Mouse (Mus musculus): ENCODE results near the gene Tnrc6b. TPM values are rescaled to one million over a fixed set of nuclear protein-coding genes. Genes with fewer than 3 reads are reported as not detected.
A peak's percentile ranks its signal among the peaks of the same experiment; 100 is the strongest.

Tnrc6b gene
- total RNA-seq, 2 experiments from 2014 or later: 20.0 to 48.8 TPM

DNA sequence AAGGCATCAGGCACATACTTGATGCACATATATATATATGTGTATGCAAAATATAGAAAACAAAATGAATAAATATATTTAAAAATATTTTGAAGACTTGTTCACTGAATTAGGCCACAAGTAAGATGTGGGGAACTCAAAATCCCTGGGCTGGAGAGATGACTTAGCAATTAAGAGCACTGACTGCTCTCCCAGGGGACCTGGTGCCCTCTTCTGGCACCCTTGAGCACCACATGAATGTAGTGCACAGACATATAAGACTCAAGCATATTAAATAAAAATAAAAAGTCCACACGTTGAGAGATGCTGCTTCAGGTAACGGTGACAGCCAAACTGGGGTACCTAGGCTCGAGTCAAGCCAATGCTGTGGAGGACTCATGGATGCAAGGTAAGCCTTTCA lies 234.7 kb downstream of the Tnrc6b start:
- peak; percentile 45; the same call in 1 of the 2 replicates for ATAC-seq (replicated peaks; ENCODE audit: poor library complexity, severe bottlenecking)

DNA sequence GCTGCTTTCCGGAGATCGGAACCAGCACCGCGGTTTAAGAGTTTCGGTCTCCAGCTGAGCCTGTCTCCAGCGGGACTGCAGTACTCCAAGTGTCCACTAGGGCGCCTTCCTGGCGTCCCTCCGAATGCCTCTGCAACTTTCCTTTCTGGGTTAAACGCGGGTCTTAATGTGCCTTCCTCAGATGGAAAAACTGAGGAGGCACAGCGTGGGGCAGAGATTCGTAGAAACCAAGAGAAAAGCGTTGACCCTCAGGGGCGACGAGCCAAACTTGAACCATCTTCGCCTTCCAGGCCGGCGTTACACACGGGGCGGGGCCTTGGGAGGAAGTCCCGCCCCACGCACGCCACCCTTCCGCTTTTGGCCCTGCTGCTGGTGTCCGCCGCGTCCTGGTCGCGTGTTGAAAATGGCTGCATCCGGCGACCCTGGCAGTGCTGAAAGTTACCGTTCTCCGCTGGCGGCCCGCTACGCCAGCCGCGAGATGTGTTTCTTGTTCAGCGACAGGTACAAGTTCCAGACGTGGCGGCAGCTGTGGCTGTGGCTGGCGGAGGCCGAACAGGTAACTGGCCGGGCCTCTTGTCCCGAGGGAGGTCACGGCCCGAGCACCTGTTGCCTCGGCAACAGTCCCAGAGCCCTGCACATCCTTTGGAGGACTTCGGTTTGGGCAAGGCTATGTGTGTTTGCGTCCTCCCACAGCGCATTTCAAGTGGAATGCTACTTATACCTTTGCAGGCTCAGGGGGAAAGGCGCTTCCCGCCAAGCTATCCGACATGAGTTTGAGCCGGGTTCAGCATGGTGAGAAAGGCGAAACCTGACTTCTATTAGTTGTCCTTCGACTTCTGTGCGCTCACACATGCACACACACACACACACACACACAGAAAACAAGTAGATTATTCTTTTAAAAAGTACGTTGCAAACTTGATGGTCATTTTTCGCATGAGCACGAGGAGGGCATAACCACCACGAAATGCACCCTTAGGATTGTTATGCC lies 237.3 kb downstream of the Tnrc6b start, which contains the start of gene Adsl:
Gene Adsl (plus strand): TSS at position 346 of the 991 bp plus-strand sequence.
- ATAC-seq (replicated peaks; ENCODE audit: poor library complexity, severe bottlenecking): peak; percentile 96

DNA sequence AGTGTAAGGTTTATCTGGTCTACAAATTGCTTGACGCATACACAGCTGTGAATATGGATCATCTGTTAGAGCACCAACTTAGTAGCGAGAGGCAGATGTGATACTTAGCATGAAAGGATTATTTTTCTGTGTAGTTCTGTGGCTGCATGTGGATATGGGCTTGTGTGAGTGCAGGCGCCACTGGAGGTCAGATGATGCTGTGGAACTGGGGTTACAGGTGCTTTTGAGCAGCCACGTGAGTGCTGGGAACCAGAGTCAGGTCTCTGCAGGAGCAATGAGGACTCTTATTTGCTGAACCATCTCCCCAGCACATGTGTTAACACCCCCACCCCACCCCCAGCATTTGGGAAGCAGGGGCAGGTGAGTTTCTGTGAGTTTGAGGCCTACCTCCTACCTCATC lies 238.3 kb downstream of the Tnrc6b start:
- ATAC-seq (replicated peaks; ENCODE audit: poor library complexity, severe bottlenecking): no peak

DNA sequence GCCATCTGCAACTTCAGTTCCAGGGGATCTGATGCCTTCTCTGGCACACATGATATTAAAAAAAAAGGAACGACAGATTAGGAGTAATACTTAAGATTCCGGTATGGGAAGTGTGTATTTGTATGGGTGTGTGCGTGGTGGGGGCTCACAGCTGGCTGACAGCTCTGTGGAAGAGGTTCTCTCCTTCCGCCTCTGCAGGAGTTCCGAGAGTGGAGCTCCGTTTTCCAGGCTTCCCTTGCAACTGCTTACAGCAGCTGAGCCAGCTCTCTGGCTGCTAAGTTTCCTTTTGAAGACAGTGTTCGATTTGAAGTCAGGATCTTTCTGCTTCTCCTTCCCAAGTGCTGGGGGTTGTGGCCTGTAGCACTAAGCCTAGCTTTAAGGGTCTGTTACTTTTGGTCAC lies 238.9 kb downstream of the Tnrc6b start:
- no peak for ATAC-seq (replicated peaks; ENCODE audit: poor library complexity, severe bottlenecking)

DNA sequence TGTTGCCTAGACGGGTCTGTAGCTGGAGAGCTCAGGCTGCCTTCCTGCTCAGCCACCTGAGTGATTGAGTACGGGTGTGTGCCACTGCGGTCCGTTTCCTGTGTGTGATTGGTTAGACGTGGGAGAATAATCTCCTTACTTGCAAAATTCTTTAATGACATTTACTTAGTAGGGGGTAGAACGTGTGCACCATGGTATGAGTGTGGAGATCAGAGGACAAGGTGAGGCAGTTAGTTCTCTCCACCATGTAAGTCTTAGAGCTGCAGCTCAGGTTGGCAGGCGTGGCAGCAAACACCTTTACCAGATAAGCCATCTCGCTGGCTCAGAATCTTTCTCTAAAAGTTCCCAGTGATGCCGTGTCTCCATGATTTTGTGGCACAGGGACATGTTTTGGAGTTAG lies 242.9 kb downstream of the Tnrc6b start:
- ATAC-seq (replicated peaks; ENCODE audit: poor library complexity, severe bottlenecking): no peak

DNA sequence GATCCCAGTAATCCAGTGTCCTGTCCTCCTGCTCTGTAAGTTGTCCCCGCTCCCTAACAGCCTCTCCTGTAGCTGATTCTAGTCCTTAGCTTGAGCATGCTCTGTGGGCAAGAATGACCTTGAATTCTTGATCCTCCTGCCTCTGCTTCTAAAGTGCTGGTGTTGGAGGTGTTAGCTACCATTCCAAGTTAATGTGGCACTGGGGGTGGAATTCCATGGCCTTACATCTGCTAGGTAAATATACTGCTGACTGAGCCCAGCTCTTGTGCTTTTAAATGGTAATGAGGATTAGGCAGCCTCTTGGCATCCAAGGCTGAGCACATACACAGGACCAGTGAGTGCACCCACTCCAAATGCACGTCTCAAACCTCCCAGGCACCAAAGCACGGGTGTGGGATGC lies 243.7 kb downstream of the Tnrc6b start:
- no peak for ATAC-seq (replicated peaks; ENCODE audit: poor library complexity, severe bottlenecking)

GRCm38 (mm10) chr15:80955836-80956438 lies 244.8 kb downstream of the Tnrc6b start:
- no peak for ATAC-seq (replicated peaks; ENCODE audit: poor library complexity, severe bottlenecking)

- ATAC-seq (replicated peaks; ENCODE audit: poor library complexity, severe bottlenecking): no peak
Measured at GRCm38 (mm10) chr15:80969371-80969770, 258.3 kb downstream of the Tnrc6b start.

DNA sequence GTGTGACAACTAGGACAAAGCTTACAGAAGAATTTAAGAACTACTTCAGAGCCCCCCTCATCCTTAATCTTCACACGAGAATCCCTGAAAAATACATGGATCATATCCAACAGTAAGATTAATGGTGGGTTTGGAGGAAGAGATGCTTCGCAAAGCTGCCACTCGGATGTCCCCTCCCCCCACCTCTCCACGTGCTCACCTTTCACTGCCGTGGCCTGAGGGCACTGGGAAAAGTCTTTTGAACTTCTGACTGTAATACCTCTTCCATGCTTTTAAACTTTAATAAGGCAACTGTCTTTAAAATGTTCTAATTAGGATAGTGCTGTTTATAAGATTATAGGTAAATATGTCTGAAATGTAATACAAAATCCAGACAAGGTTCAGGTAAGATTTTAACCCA lies 263.2 kb downstream of the Tnrc6b start:
- ATAC-seq (replicated peaks; ENCODE audit: poor library complexity, severe bottlenecking): no peak

- no peak for ATAC-seq (replicated peaks; ENCODE audit: poor library complexity, severe bottlenecking)
Measured at GRCm38 (mm10) chr15:80975666-80976065, 264.6 kb downstream of the Tnrc6b start.

DNA sequence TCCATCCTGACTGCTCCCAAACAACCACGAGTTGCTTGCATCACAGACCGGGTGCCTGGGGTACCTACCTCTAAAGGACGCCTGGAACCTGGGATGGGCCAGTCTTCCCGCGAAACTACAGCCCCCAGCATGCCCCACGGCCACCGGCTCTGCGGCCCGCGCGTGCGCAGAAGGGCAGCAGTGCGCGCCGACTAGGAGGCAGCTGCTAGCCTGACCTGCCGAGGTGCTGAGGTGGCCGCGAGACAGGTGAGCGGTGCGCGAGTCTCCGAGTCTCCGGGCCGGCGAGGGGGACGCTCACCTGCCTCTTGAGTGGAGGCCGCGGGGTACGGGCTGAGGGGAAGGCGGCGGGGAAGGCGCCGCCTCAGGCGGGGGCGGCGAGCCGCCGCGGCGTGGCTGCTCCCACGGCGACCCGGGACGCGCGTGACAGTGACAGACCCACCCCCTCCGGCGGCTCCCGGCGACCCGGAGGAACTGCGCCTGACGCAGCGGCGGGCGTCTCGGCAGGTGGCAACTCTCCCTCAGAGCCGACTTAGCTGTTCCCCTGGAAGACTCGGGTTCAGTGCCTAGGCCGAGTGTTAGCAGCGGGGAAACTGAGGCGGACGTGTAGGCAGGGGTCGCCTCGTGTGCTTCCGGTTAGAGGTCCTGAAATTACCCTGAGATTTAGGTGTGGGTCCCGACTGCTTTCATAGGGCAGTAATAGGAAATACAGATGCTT lies 266.7 kb downstream of the Tnrc6b start, which contains the start of gene Sgsm3:
Gene Sgsm3 (plus strand): TSS at position 146 of the 715 bp plus-strand sequence.
- ATAC-seq (replicated peaks; ENCODE audit: poor library complexity, severe bottlenecking): peak; percentile 93

GRCm38 (mm10) chr15:80979611-80980010 lies 268.5 kb downstream of the Tnrc6b start:
- ATAC-seq (replicated peaks; ENCODE audit: poor library complexity, severe bottlenecking): no peak

- ATAC-seq (replicated peaks; ENCODE audit: poor library complexity, severe bottlenecking): no peak
Measured at GRCm38 (mm10) chr15:80981176-80981575, 270.1 kb downstream of the Tnrc6b start.

- ATAC-seq (replicated peaks; ENCODE audit: poor library complexity, severe bottlenecking): no peak
Measured at GRCm38 (mm10) chr15:80983264-80983663, 272.2 kb downstream of the Tnrc6b start.

DNA sequence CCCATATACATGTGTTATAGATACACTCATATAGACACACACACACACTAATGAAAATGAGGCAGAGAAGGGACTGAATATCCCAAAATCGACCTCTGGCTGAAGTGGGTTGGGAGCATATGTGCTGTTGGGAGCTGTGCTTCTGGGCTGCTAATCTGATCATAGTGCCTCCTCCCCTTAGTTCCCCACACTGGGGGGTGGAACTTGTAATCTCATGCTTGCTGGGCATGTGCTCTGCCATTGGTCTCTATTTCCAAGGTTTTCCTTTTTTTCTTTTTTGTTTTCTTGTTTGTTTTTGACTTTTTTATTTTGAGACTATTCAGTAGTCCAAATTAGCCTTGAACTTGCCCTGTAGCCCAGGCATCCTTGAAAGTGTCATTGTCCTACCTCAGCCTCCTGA lies 277.2 kb downstream of the Tnrc6b start:
- no peak for ATAC-seq (replicated peaks; ENCODE audit: poor library complexity, severe bottlenecking)

DNA sequence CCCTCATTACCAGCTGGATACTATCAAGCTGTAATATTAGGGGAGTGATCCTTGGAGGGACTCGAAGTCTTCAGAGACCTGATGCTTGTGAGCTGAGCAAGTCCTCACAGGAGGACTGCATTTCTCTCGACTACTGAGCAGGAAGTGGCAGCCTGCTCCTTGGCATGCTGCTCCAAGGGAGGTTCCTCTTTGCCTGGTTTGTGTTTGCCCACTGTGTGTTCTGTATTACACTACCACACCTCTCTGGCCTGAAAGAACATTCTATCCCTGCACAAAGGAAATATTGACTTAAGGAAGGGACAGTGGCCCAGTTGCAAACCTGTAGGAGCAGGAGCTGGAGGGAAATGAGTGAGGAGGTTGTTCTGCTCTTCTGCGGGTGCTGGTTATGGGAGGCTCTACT lies 278.6 kb downstream of the Tnrc6b start:
- peak; percentile 46 for ATAC-seq (replicated peaks; ENCODE audit: poor library complexity, severe bottlenecking)

Other genes with a start within 250 kb of the Tnrc6b start
- gene Enthd1, start 146.2 kb upstream of the Tnrc6b start, total RNA-seq (2014; fragmentation: Nextera tagmentation): not detected in 2 replicates
- gene Enthd1, start 146.2 kb upstream of the Tnrc6b start, total RNA-seq (2017): not detected in 2 replicates
- not detected in 2 replicates for gene Grap2, start 138.7 kb upstream of the Tnrc6b start, total RNA-seq (2014; fragmentation: Nextera tagmentation)
- gene Grap2, start 138.7 kb upstream of the Tnrc6b start, total RNA-seq (2017): 0.21 TPM in 1 of 2 replicates, not detected in the other
- 0.30 and 1.0 TPM in 2 replicates for gene Fam83f, start 39.5 kb upstream of the Tnrc6b start, total RNA-seq (2014; fragmentation: Nextera tagmentation)
- not detected in 2 replicates for gene Fam83f, start 39.5 kb upstream of the Tnrc6b start, total RNA-seq (2017)
- 76.2 and 78.8 TPM in 2 replicates for gene Adsl, start 237.2 kb downstream of the Tnrc6b start, total RNA-seq (2014; fragmentation: Nextera tagmentation)
- gene Adsl, start 237.2 kb downstream of the Tnrc6b start, total RNA-seq (2017): 207 and 224 TPM in 2 replicates